In the genomic region with DNA sequence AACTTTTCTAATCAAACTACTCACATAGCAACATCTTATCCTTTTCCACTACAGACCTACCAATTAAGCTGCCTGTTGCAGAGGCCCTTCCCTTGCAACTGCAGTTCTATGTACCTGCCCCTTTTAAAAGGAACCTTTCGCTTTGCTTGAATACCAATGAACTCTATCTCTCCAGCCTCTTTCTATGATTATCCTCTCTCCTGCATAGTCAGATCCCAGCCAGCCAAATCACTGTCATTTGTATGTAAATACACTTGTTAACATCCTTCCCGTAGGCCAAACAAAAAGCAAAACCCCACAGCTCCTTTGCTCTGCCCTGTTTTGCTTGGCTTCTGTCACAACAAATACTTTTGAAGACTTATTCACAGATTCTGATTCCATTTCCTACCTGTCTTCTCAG, we compare ENCODE assay signal across 22 mouse cellular contexts. TPM values are rescaled to one million over a fixed set of nuclear protein-coding genes. Genes with fewer than 3 reads are reported as not detected.
DNase-seq lines count a peak whose midpoint lies in the region; TF ChIP-seq lines count a peak whose summit lies in the region.
"Had no signal": no experiment of that assay in that cellular context is flagged by ENCODE, and none has a peak within 500 bp of the region (broad histone marks: within the 10 kb centered on the region; RNA-seq: fewer than 3 reads in every experiment).

No protein-coding gene starts in this region.

- TF ChIP-seq RAD21 in CH12.LX (IDR thresholded peaks at IDR 0.05; ENCODE audit: low read depth, low read length) = no peak

- DNase-seq in CH12.LX (ENCODE audit: extremely low read depth) = no peak
- peak; percentile 78 for DNase-seq in R1 (ENCODE audit: low read depth, low spot score)
- peak; percentile 77 for DNase-seq in ZHBTc4 (ENCODE audit: low read depth, low spot score)
- DNase-seq in heart, embryonic 10.5 days (ENCODE audit: low spot score) = no peak
- DNase-seq in frontal cortex, postnatal 10 days (ENCODE audit: low spot score in 2 of 2) = no peak
- DNase-seq: adrenal gland, adult 2 months; adrenal gland, postnatal 10 days; adrenal gland, postnatal 25 days; B cell, adult 2 months; cerebellum, adult 11 months; cerebellum, adult 18-20 months; cerebellum, adult 8-10 months; cerebellum, adult 9-11 months; cerebellum, postnatal 14 days; cerebellum, postnatal 36 days; embryo, embryonic 11 days had no signal

- H3K27ac ChIP-seq in CH12.LX (ENCODE audit: insufficient read depth, low read depth) = no peak overlapping the region
- no peak overlapping the region for H3K27ac ChIP-seq in heart, embryonic 10.5 days
- H3K27ac ChIP-seq: embryonic facial prominence, embryonic 13.5 days; embryonic facial prominence, embryonic 15.5 days; forebrain, embryonic 10.5 days; forebrain, embryonic 12.5 days had no signal

- in situ Hi-C loops in CH12.LX (cut with MboI; ENCODE audit: low pct_ligation_motif_present, low pct_unique_long_range_greater_than_20kb, low sequenced_read_pairs) = no loop called here

- H3K9me3 ChIP-seq in CH12.LX (replicated peaks; ENCODE audit: low read length) = peaks cover 2% of the 10 kb centered on the region
- H3K9me3 ChIP-seq in heart, embryonic 10.5 days = no peaks in the 10 kb centered on the region
- H3K9me3 ChIP-seq: embryonic facial prominence, embryonic 13.5 days; embryonic facial prominence, embryonic 15.5 days; forebrain, embryonic 10.5 days; forebrain, embryonic 12.5 days; G1E had no signal

- dilution Hi-C loops in CH12.LX (cut with MboI; ENCODE audit: extremely low pct_ligation_motif_present, extremely low pct_unique_long_range_greater_than_20kb, low sequenced_read_pairs) = no loop called here

- no peak overlapping the region for H3K4me3 ChIP-seq in CH12.LX (replicated peaks in 1 of 3; ENCODE audit: low read depth in 2 of 3, low read length in 2 of 3, poor library complexity in 1 of 3)
- H3K4me3 ChIP-seq in heart, embryonic 10.5 days = no peak overlapping the region
- H3K4me3 ChIP-seq: embryonic facial prominence, embryonic 13.5 days; embryonic facial prominence, embryonic 15.5 days; erythroblast, embryonic 14.5 days; forebrain, embryonic 10.5 days; forebrain, embryonic 12.5 days had no signal

- TF ChIP-seq EP300 in CH12.LX (IDR thresholded peaks at IDR 0.05; ENCODE audit: low read length) = no peak

- no peaks in the 10 kb centered on the region for H3K36me3 ChIP-seq in CH12.LX (replicated peaks in 1 of 2; ENCODE audit: control insufficient read depth in 1 of 2, insufficient read depth in 1 of 2, low read length in 1 of 2)
- H3K36me3 ChIP-seq in heart, embryonic 10.5 days = no peaks in the 10 kb centered on the region
- H3K36me3 ChIP-seq: embryonic facial prominence, embryonic 13.5 days; embryonic facial prominence, embryonic 15.5 days; forebrain, embryonic 10.5 days; forebrain, embryonic 12.5 days; G1E had no signal

- peaks cover 0 to 11% of the 10 kb centered on the region in 2 experiments; a peak in 1 of 4 replicates for H3K4me1 ChIP-seq in CH12.LX (ENCODE audit: control insufficient read depth in 1 of 2, insufficient read depth in 2 of 2)
- H3K4me1 ChIP-seq in heart, embryonic 10.5 days = no peaks in the 10 kb centered on the region
- H3K4me1 ChIP-seq: embryonic facial prominence, embryonic 13.5 days; embryonic facial prominence, embryonic 15.5 days; forebrain, embryonic 10.5 days; forebrain, embryonic 12.5 days had no signal

- 58% methylated on average over 2 of the region's 2 CpGs for WGBS in heart, embryonic 10.5 days

- H3K79me2 ChIP-seq in CH12.LX (replicated peaks; ENCODE audit: control insufficient read depth, extremely low read depth, insufficient read depth, poor library complexity, severe bottlenecking) = no peaks in the 10 kb centered on the region

- no peak for TF ChIP-seq CTCF in CH12.LX (conservative IDR thresholded peaks at IDR 0.05 in 1 of 2, IDR thresholded peaks at IDR 0.05 in 1 of 2; ENCODE audit: low read depth in 2 of 2, low read length in 2 of 2)

- peak overlapping the region; percentile 59 for H3K4me2 ChIP-seq in CH12.LX (ENCODE audit: insufficient read depth, low read depth, poor library complexity, severe bottlenecking)
- H3K4me2 ChIP-seq: embryonic facial prominence, embryonic 13.5 days; embryonic facial prominence, embryonic 15.5 days; forebrain, embryonic 12.5 days had no signal

- H3K9ac ChIP-seq in CH12.LX (ENCODE audit: insufficient read depth, low read depth) = no peak overlapping the region
- H3K9ac ChIP-seq: embryonic facial prominence, embryonic 13.5 days; embryonic facial prominence, embryonic 15.5 days; forebrain, embryonic 12.5 days had no signal

- no peak for TF ChIP-seq POLR2A in CH12.LX (IDR thresholded peaks at IDR 0.05; ENCODE audit: low read depth, low read length)

- H3K27me3 ChIP-seq in CH12.LX (replicated peaks) = no peaks in the 10 kb centered on the region
- H3K27me3 ChIP-seq in heart, embryonic 10.5 days (ENCODE audit: insufficient read depth, poor library complexity, severe bottlenecking) = no peaks in the 10 kb centered on the region
- H3K27me3 ChIP-seq: embryonic facial prominence, embryonic 13.5 days; embryonic facial prominence, embryonic 15.5 days; forebrain, embryonic 12.5 days had no signal

TF ChIP-seq in CH12.LX, 34 proteins besides CTCF, POLR2A, EP300 and RAD21:
- TF ChIP-seq POLR2AphosphoS2 (IDR thresholded peaks at IDR 0.05; ENCODE audit: low read depth, low read length) (no peak), UBTF (IDR thresholded peaks at IDR 0.05; ENCODE audit: low read depth, low read length) (no peak), BHLHE40 (IDR thresholded peaks at IDR 0.05; ENCODE audit: low read depth, low read length) (no peak), ZC3H11A (IDR thresholded peaks at IDR 0.05; ENCODE audit: low read depth, low read length) (no peak), ZKSCAN1 (IDR thresholded peaks at IDR 0.05; ENCODE audit: borderline replicate concordance, low read depth, low read length) (no peak), MAX (IDR thresholded peaks at IDR 0.05; ENCODE audit: low read length) (no peak), MEF2A (IDR thresholded peaks at IDR 0.05; ENCODE audit: borderline replicate concordance, low read depth, low read length) (no peak), ELF1 (IDR thresholded peaks at IDR 0.05; ENCODE audit: low read depth, low read length) (no peak), KAT2A (IDR thresholded peaks at IDR 0.05; ENCODE audit: insufficient replicate concordance, low read length) (no peak), CHD2 (IDR thresholded peaks at IDR 0.05; ENCODE audit: low read length) (no peak), SMC3 (IDR thresholded peaks at IDR 0.05; ENCODE audit: low read depth, low read length) (no peak), GABPA (IDR thresholded peaks at IDR 0.05; ENCODE audit: insufficient replicate concordance, low read depth, low read length) (no peak), ETS1 (conservative IDR thresholded peaks at IDR 0.05; ENCODE audit: low read depth, low read length) (no peak), SIN3A (IDR thresholded peaks at IDR 0.05; ENCODE audit: low read length) (no peak), USF2 (conservative IDR thresholded peaks at IDR 0.05; ENCODE audit: low read depth, low read length) (no peak)
TF ChIP-seq in CH12.LX: peak in this region for 0.

RNA-seq across cellular contexts. Expression of a gene that starts 4.6 kb away (rescaled TPM):
- total RNA-seq in CH12.LX (2012; rRNA removed) = 0.08 TPM in 1 of 2 replicates, not detected in the other
- 0.77 and 0.80 TPM in 2 replicates for total RNA-seq in CH12.LX (2014; rRNA removed)
- 0.23 and 0.25 TPM in 2 replicates for polyA plus RNA-seq in CH12.LX (2012; ENCODE audit: insufficient read length, low read depth)
- polyA plus RNA-seq in heart, embryonic 10.5 days (2016; fragmentation: Nextera tagmentation; extraction: Ambion mirVana) = 22.6 and 24.0 TPM in 2 replicates

RNA-seq across cellular contexts. Expression of a gene that starts 43.0 kb away (rescaled TPM):
- 2.8 and 3.0 TPM in 2 replicates for total RNA-seq in CH12.LX (2012; rRNA removed)
- total RNA-seq in CH12.LX (2014; rRNA removed) = 2.7 and 3.3 TPM in 2 replicates
- 4.5 and 5.0 TPM in 2 replicates for polyA plus RNA-seq in CH12.LX (2012; ENCODE audit: insufficient read length, low read depth)
- polyA plus RNA-seq in heart, embryonic 10.5 days (2016; fragmentation: Nextera tagmentation; extraction: Ambion mirVana) = 11.4 and 17.5 TPM in 2 replicates
- polyA plus RNA-seq: erythroblast, embryonic 14.5 days had no signal

Comparison
In these comparisons a context has a peak if more than half of its experiments do, and no peak if none do; other contexts are left out.
1. DNase-seq: peak in R1 (single experiment) and ZHBTc4 (single experiment); none in CH12.LX (single experiment), heart, embryonic 10.5 days (single experiment) and frontal cortex, postnatal 10 days (0 of 2).
2. RNA of a gene that starts 4.6 kb away (polyA plus RNA-seq): 22.6 to 24.0 TPM in heart, embryonic 10.5 days; 0.23 to 0.25 TPM in CH12.LX; every median in the first group is over 10 times any median in the second.